Mouse (Mus musculus) liver, embryonic 11.5 days (tissue): Measurements from ENCODE around the gene Irf6. TPM values are rescaled to one million over a fixed set of nuclear protein-coding genes. Genes with fewer than 3 reads are reported as not detected.

Source experiments
- ATAC-seq: fragments of 200-750 bp; cut with Nextera tagmentation; replicated peaks from 2 replicates; pipeline ENCODE4 v1.8.0; 2017; ENCODE audit warnings: moderate number of reproducible peaks, mild to moderate bottlenecking, moderate TSS enrichment, moderate library complexity; ENCODE audit not compliant: low FRiP score
- DNase-seq: peaks from one replicate; pipeline ENCODE4 v3.0.0-alpha.2; 2017; ENCODE audit warnings: low spot score
- H3K27ac ChIP-seq: fragments of 300-500 bp; sonication (generic); 2 replicates; pipeline ENCODE4 v1.5.1; 2014; ENCODE audit warnings: mild to moderate bottlenecking, low read depth, low read length, control low read depth
- H3K27me3 ChIP-seq: fragments of 300-500 bp; sonication (generic); replicated peaks from 2 replicates; pipeline ENCODE4 v1.6.1; 2014; ENCODE audit warnings: low read length, mixed read lengths; ENCODE audit not compliant: control insufficient read depth, insufficient read depth
- H3K36me3 ChIP-seq: fragments of 300-500 bp; sonication (generic); 2 replicates; pipeline ENCODE4 v1.6.1; 2014; ENCODE audit warnings: mild to moderate bottlenecking, low read length, moderate library complexity, mixed read lengths; ENCODE audit not compliant: control insufficient read depth, insufficient read depth
- H3K4me1 ChIP-seq: fragments of 300-500 bp; sonication (generic); replicated peaks from 2 replicates; pipeline ENCODE4 v1.6.1; 2014; ENCODE audit warnings: low read length, mixed read lengths; ENCODE audit not compliant: control insufficient read depth, insufficient read depth
- H3K4me2 ChIP-seq: fragments of 300-500 bp; sonication (generic); 2 replicates; pipeline ENCODE4 v1.6.1; 2014; ENCODE audit warnings: mild to moderate bottlenecking, control low read depth, moderate library complexity
- H3K4me3 ChIP-seq: fragments of 300-500 bp; sonication (generic); 2 replicates; pipeline ENCODE4 v1.5.1; 2014; ENCODE audit warnings: low read depth, low read length, control low read depth
- H3K9ac ChIP-seq: fragments of 300-500 bp; sonication (generic); 2 replicates; pipeline ENCODE4 v1.6.1; 2014; ENCODE audit warnings: low read depth, low read length, control low read depth
- H3K9me3 ChIP-seq: fragments of 300-500 bp; sonication (generic); 2 replicates; pipeline ENCODE4 v1.6.1; 2016; ENCODE audit warnings: low read length, inconsistent platforms, mixed read lengths; ENCODE audit not compliant: control insufficient read depth
- WGBS: fragments of 180-500 bp; shearing (Covaris S2); extraction: QIAGEN DNeasy Blood & Tissue Kit; methylation state at CpG from one replicate; pipeline ENCODE4 v1.1.7; 2014; 5-methylcytosine and 5-hydroxymethylcytosine counted together
- polyA plus RNA-seq: library from polyadenylated mRNA; unstranded; fragments of >200 nt; fragmentation: Nextera tagmentation; extraction: Ambion mirVana; gene quantifications from 2 replicates; pipeline ENCODE4 v1.2.1, GENCODE M21; 2014

The Irf6 gene
- polyA plus RNA-seq, 1 experiment from 2014 or later = 4.1 TPM

DNA sequence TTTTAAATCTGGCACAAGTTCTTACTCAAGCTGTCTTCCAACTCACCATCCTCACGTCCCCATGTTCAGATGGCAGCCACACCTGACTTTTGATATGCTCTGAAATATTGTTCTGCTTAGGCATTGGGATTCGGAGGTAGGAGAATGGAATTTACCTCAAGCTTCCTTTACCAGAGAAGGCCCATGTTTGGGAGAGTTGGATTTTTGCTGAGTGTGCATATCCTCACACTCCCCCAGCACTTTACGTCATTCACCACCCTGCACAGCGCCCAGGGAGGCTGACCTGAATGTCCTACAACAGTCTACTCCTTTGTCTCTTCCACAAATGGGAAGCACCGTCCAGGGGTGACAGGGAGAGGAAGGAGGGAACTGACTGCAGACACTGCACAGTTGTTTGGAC lies 67.5 kb downstream of the Irf6 start:
- no peak overlapping the region for H3K4me2 ChIP-seq
- H3K9me3 ChIP-seq = no peaks in the 10 kb centered on the region
- no peaks in the 10 kb centered on the region for H3K4me1 ChIP-seq
- H3K9ac ChIP-seq = no peak overlapping the region
- no peaks in the 10 kb centered on the region for H3K36me3 ChIP-seq
- no peak overlapping the region for H3K27ac ChIP-seq
- 63% methylated on average over 5 of the region's 5 CpGs for WGBS
- H3K4me3 ChIP-seq = no peak overlapping the region
- no peak for DNase-seq
- no peaks in the 10 kb centered on the region for H3K27me3 ChIP-seq
- ATAC-seq = no peak

Other genes starting within 250 kb of the Irf6 start
- gene Syt14, start 117.3 kb upstream of the Irf6 start, polyA plus RNA-seq = 2.3 TPM in 2 replicates
- 9.3 and 10.7 TPM in 2 replicates for gene Diexf, start 22.8 kb upstream of the Irf6 start, polyA plus RNA-seq
- gene A130010J15Rik, start 14.9 kb downstream of the Irf6 start, polyA plus RNA-seq = 11.1 and 12.8 TPM in 2 replicates
- gene Traf3ip3, start 48.6 kb downstream of the Irf6 start, polyA plus RNA-seq = 8.5 and 9.2 TPM in 2 replicates
- 0.15 and 0.48 TPM in 2 replicates for gene Lamb3, start 54.6 kb downstream of the Irf6 start, polyA plus RNA-seq
- 1.1 and 1.8 TPM in 2 replicates for gene Hsd11b1, start 111.0 kb downstream of the Irf6 start, polyA plus RNA-seq
- gene G0s2, start 120.1 kb downstream of the Irf6 start, polyA plus RNA-seq = 33.2 and 33.3 TPM in 2 replicates
- 3.3 TPM in 2 replicates for gene Camk1g, start 217.2 kb downstream of the Irf6 start, polyA plus RNA-seq